Mouse (Mus musculus): ENCODE measurements at regions not wholly inside any gene's neighbourhood (a gene's known extent, or its start where the extent isn't known, plus 50 kb on each side); places are given as distances from the start of the nearest gene placed in this dataset.

GRCm38 (mm10) chr9:24874434-24875143 lies 100.5 kb upstream of the Tbx20 start:
- no peaks in the 10 kb centered on the region for H3K27me3 ChIP-seq (ENCODE audit: control insufficient read depth in 1 of 2, insufficient read depth in 2 of 2, low read length in 2 of 2)

GRCm38 (mm10) chr9:24878384-24879174 lies 104.5 kb upstream of the Tbx20 start:
- Histone ChIP-seq H3K79me2 (ENCODE audit: control insufficient read depth, insufficient read depth, low read length, poor library complexity) (no peaks in the 10 kb centered on the region), H3K36me3 (ENCODE audit: control insufficient read depth in 1 of 2, insufficient read depth in 2 of 2, low read length in 2 of 2) (no peaks in the 10 kb centered on the region), H3K4me3 (ENCODE audit: control insufficient read depth in 1 of 2, insufficient read depth in 1 of 2, low read depth in 2 of 2, low read length in 2 of 2) (no peak overlapping the region), H3K9me3 (replicated peaks; ENCODE audit: insufficient read depth, low read length) (no peaks in the 10 kb centered on the region), H3K27me3 (ENCODE audit: control insufficient read depth in 1 of 2, insufficient read depth in 2 of 2, low read length in 2 of 2) (no peaks in the 10 kb centered on the region), H3K4me1 (ENCODE audit: control insufficient read depth in 1 of 2, insufficient read depth in 2 of 2, low read length in 2 of 2) (no peaks in the 10 kb centered on the region), H3K27ac (ENCODE audit: control insufficient read depth, low read depth, low read length) (no peak overlapping the region), H3K9ac (ENCODE audit: control insufficient read depth, low read depth, low read length, poor library complexity, severe bottlenecking) (no peak overlapping the region)
- no peak for DNase-seq (ENCODE audit: low read depth, low spot score)
- TF ChIP-seq NRF1 (IDR thresholded peaks at IDR 0.05; ENCODE audit: insufficient read depth, low read depth, low read length, poor library complexity, severe bottlenecking) (no peak), ZKSCAN1 (IDR thresholded peaks at IDR 0.05; ENCODE audit: low read depth, low read length) (no peak), E2F4 (IDR thresholded peaks at IDR 0.05; ENCODE audit: borderline replicate concordance, low read depth, low read length) (no peak), EP300 (IDR thresholded peaks at IDR 0.05; ENCODE audit: low read depth in 1 of 2, low read length in 2 of 2) (no peak), USF1 (IDR thresholded peaks at IDR 0.05; ENCODE audit: low read depth, low read length) (no peak), MEF2A (IDR thresholded peaks at IDR 0.05; ENCODE audit: extremely low read depth, insufficient replicate concordance, low read depth, low read length, poor library complexity, severe bottlenecking) (no peak), ZC3H11A (IDR thresholded peaks at IDR 0.05; ENCODE audit: low read depth, low read length) (no peak), RAD21 (IDR thresholded peaks at IDR 0.05; ENCODE audit: low read depth, low read length) (no peak), TCF12 (IDR thresholded peaks at IDR 0.05; ENCODE audit: low read depth, low read length) (no peak), CHD1 (IDR thresholded peaks at IDR 0.05; ENCODE audit: low read depth, low read length) (no peak), TAL1 (IDR thresholded peaks at IDR 0.05; ENCODE audit: low read length) (no peak), GATA1 (IDR thresholded peaks at IDR 0.05; ENCODE audit: low read depth, low read length) (no peak), HCFC1 (IDR thresholded peaks at IDR 0.05; ENCODE audit: low read depth, low read length) (no peak), RCOR1 (IDR thresholded peaks at IDR 0.05; ENCODE audit: low read depth, low read length) (no peak)

More at GRCm38 (mm10) chr9:24874434-24875143, 100.5 kb upstream of the Tbx20 start:
- no peak overlapping the region for H3K9ac ChIP-seq (ENCODE audit: control insufficient read depth, low read depth, low read length, poor library complexity, severe bottlenecking)
- no peak overlapping the region for H3K27ac ChIP-seq (ENCODE audit: control insufficient read depth, low read depth, low read length)
- TF ChIP-seq KAT2A (conservative IDR thresholded peaks at IDR 0.05; ENCODE audit: low read depth, low read length) (no peak), BHLHE40 (IDR thresholded peaks at IDR 0.05; ENCODE audit: borderline replicate concordance, low read depth, low read length) (no peak), POLR2AphosphoS5 (IDR thresholded peaks at IDR 0.05; ENCODE audit: borderline replicate concordance, low read depth, low read length) (no peak), RAD21 (IDR thresholded peaks at IDR 0.05; ENCODE audit: low read depth, low read length) (no peak), TAL1 (IDR thresholded peaks at IDR 0.05; ENCODE audit: low read length) (no peak)
- H3K9me3 ChIP-seq (replicated peaks; ENCODE audit: insufficient read depth, low read length): no peaks in the 10 kb centered on the region
- no peak overlapping the region for H3K4me3 ChIP-seq (ENCODE audit: control insufficient read depth in 1 of 2, insufficient read depth in 1 of 2, low read depth in 2 of 2, low read length in 2 of 2)
- no peaks in the 10 kb centered on the region for H3K36me3 ChIP-seq (ENCODE audit: control insufficient read depth in 1 of 2, insufficient read depth in 2 of 2, low read length in 2 of 2)
- no peaks in the 10 kb centered on the region for H3K79me2 ChIP-seq (ENCODE audit: control insufficient read depth, insufficient read depth, low read length, poor library complexity)
- DNase-seq (ENCODE audit: low read depth, low spot score): no peak
- H3K4me1 ChIP-seq (ENCODE audit: control insufficient read depth in 1 of 2, insufficient read depth in 2 of 2, low read length in 2 of 2): no peaks in the 10 kb centered on the region
